Mouse (Mus musculus) lung, postnatal 4 days (tissue): Measurements from ENCODE around the gene Farp1.

Experiments
- DNase-seq, 2 experiments: peaks; one replicate each; pipeline ENCODE4 v3.0.0; 2021

The Farp1 gene

GRCm38 (mm10) chr14:121322641-121323040, 287.6 kb downstream of the Farp1 start:
- no peak for DNase-seq

DNA sequence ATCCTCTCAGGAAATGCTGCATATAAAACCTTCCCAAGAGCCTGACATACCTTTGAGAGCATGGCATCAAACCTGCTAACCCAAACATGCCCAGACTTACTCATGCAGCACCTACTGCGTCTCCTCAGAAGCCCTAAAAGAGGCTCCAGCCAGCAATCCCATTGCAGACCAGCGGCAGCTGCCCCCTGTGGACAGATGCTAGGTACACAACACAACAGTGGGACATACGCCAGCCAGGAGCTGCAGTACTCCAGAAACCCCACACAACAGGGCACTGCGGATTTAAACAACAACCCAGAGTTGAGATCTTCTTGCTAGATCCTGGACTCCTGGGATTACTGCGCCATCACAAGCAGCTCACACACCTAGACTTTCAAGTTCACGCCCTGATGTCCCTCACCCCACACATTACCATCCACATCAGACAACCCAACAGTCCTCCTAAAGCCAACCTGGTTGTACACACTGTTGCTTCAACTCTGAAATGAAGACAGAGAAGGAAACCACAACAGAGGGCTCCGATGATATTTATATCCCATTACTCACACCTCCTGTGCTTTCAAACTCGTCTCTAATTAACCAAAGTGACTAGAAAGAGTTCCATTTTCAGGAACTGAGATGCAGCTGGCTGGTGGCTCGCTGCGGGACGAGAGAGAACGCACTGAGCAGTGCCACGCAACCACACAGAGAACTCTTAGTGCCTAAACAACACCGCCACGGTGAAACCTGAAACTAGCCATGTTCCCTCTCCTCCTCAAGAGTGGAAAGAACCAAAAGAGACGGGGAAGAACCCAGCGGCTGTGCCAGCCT, 289.7 kb downstream of the Farp1 start:
- DNase-seq = no peak

DNA sequence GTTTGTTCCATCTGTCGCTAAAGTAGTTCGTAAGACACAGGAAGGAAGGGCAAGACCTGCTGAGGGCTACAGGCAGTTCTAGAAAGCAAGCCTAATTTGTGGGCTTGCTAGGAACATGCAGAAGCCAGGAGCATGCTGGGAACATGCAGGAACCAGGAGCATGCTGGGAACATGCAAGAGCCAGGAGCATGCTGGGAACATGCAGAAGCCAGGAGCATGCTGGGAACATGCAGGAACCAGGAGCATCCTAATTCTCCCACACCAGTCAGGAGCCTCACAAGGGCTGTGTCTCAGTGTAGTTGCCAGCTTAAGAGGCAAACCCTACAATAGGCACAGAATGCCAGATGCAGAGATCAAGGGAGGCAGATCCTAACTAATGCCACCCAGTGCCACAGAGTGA, 291.4 kb downstream of the Farp1 start:
- DNase-seq = no peak

DNA sequence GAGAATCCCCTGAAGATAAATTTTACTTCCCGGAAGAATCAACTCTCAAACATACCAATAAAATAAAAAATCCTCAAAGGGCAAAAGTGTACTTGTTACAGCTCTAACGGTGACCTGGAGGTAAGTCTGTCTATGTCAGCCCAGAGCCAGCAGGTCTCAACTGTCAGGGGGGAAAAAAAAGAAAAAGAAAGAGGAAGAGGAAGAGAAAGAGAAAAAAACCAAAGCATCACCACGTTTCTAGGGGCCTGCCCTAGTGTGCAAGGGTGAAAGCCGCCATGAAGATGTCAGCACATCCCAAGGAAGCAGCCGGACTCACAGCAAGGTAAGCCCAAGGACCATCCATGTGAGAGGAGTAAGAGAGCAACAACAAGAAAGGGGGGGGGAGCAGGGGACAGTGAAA, 293.9 kb downstream of the Farp1 start:
- no peak for DNase-seq

DNA sequence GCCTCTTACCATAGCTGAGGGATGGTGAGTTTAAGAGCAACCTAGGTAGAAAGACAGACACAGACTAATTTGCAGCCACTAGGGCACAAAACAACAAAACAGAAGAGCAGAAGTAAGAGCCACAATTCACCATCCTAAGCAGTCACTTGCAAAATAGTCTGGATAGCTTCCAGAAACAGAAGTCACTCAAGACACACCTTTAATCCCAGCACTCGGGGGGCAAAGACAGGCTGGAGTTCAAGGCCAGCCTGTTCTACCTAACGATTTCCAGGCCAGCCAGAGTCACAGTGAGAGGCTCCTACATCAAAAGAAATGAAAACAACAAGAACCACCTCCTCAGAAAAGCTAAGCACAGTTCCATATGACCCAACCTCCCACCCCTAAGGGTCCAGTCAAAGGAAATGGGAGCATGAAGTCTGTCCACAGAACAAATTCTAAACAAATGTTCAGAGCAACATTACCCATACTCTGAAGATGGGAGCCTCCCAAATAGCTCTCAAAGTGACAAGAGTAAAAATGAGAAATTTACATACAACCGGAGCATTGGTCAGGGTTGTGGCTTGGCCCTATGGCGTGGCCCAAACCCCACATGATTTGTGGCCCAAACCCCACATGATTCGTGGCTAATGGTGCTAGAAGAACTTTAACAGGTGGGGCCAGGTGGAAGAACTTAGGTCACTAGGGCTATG, 294.5 kb downstream of the Farp1 start:
- no peak for DNase-seq

GRCm38 (mm10) chr14:121330090-121330408, 295.0 kb downstream of the Farp1 start:
- no peak for DNase-seq
